Mouse (Mus musculus): Measurements from ENCODE around the gene Znrf2.
A peak's percentile ranks its signal among the peaks of the same experiment; 100 is the strongest.

Znrf2 gene

GRCm38 (mm10) chr6:54914977-54915376, 98.3 kb downstream of the Znrf2 start:
- no peak for DNase-seq (ENCODE audit: low read depth, low spot score)

DNA sequence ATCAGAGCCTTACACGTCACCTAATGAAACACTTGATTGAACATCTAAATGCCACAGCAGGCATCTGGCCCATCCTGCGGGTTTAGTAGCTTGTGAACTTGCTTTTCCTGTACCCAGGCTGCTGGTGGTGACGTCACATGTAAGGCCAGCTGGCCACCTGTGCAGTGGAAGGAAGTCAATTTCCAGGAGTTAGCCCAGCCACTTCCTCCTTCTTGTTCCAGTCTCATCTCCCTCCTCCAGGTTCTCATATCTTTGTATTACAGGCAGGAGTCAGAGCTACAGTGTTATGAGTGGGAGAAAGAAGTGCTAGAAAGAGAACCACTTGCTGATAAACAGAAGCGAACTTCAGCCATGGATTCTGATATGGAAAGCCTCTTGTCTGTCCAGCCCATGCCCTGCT, 99.4 kb downstream of the Znrf2 start:
- DNase-seq (ENCODE audit: low read depth, low spot score): no peak

GRCm38 (mm10) chr6:54916941-54917340, 100.2 kb downstream of the Znrf2 start:
- DNase-seq (ENCODE audit: low read depth, low spot score): no peak

DNA sequence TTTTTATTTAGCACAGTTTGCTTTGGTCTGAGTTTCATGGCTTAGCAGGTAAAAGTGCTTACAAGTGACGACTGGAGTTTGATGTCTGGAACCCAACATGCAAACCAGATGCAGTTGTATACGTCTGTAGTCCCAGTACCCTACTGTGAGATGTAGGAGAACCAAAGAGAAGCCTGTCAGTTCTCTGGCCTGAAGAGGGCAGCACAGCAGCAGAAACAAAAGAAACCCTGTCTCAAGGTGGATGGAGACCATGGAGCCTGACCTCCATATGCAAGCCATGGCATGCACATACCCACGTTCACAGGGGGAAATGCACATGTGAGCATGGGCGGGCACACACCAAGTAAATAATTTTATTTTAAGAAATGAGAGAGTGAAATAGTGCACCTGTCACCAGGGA, 100.8 kb downstream of the Znrf2 start:
- peak; percentile 46 for DNase-seq (ENCODE audit: low read depth, low spot score)

DNA sequence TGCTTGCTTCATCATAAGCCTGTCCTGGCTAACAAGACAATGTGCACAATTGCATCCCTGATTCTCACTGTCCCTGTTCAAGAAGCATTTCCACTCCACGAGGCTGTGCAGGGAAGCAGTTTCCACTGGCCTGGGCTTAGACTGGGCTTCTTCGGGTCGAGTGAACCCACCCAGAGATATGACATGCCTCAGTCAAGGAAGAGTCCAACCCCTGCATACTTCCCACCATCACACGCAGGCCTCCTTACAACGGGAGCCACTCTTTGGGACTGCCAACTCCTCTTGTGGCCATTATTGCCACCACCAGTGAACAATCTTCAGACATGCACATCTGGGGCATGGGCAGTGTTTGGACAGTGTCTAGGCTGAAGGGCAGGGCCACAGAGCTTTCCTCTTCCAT, 101.8 kb downstream of the Znrf2 start:
- no peak for DNase-seq (ENCODE audit: low read depth, low spot score)

DNA sequence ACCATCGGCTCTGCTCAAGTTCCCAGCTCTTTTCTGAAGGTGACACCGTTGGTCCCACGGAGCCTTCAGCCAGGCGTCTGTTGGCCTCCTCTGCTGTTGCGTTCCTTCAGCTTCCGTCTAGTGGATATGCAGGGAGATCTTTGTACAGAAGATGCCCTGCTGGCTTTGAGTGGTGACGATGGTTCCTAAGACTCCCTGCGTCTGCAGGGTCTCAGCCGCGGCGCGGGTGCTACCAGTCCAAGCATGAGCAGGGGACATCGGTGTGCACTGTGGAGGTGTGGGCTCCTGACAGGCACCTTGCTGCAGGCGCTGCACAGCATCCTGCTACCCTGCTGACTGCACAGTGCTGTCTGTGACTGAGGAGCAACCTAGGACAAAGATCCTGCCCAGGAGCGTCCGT, 107.8 kb downstream of the Znrf2 start:
- no peak for DNase-seq (ENCODE audit: low read depth, low spot score)

DNA sequence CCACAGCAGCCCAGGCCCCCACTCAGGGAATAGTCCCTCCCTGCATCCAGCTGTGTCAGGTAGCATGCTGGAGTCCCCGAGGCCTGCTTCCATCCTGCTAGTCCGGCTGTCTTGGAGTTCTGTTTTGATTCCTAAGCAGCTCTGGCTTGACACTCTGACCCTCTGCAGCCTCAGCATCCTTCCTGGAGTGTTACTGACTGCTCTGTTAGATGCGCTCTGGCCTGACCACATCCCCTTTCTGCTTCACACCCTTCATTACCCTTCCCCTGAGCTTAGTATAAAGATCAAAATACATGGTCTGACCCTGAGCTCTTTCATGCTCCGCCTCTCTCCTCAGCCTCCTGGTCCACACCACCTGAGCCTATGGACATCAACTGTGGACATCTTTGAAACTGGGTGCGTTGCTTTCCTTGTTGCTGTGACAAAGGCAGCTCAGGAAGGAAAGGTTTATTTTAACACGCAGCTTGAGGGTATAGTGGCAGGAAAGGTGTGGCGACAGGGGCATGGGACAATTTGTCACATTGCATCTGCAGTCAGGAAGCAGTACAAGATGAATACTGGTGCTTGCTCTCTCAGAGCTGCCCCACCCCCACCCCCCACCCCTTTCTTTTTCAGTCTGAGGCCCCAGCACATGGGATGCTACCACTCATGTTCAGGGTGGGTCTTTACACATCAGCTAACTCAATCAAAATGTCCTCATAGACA, 109.2 kb downstream of the Znrf2 start:
- no peak for DNase-seq (ENCODE audit: low read depth, low spot score)

GRCm38 (mm10) chr6:54926899-54927298, 110.2 kb downstream of the Znrf2 start:
- no peak for DNase-seq (ENCODE audit: low read depth, low spot score)

DNA sequence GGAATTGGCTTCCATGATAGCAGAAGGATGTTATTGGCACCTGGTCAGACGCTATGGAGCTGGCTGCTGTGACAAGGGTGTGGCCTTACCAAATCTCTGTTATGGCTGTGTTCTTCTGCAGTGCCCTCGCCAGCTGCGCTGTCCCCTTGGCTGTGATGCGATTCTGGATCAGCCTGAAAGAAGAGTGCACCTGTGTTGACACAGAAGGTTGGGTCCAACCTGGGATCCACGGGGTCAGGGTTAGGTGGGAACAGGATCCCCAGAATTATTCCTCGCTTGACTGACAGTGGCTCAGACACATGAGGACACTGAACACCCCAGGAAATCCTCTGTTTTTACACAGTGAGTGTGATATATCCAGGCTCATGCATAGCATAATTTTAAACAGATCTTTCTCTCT, 111.2 kb downstream of the Znrf2 start:
- no peak for DNase-seq (ENCODE audit: low read depth, low spot score)

GRCm38 (mm10) chr6:54931641-54932040, 114.9 kb downstream of the Znrf2 start:
- no peak for DNase-seq (ENCODE audit: low read depth, low spot score)

DNA sequence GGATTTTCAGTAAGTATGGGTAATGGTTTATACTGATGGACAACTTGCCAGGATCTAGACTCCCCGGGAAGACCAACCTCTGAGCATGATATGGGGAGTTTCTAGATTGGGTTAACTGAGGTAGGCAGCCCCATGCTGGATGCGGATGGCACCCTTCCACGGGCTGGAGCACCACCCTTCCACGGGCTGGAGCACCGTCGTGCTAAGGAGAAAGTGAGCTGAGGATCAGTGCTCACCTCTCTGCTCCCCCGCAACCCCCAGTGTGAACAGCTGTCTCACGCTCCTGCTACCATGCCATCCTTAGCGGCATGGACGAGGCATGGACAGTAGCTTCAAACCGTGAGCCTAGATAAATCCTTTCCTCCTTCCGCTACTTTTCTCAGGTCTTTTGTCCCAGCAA, 115.8 kb downstream of the Znrf2 start:
- no peak for DNase-seq (ENCODE audit: low read depth, low spot score)

GRCm38 (mm10) chr6:54933216-54933615, 116.5 kb downstream of the Znrf2 start:
- DNase-seq (ENCODE audit: low read depth, low spot score): no peak

DNA sequence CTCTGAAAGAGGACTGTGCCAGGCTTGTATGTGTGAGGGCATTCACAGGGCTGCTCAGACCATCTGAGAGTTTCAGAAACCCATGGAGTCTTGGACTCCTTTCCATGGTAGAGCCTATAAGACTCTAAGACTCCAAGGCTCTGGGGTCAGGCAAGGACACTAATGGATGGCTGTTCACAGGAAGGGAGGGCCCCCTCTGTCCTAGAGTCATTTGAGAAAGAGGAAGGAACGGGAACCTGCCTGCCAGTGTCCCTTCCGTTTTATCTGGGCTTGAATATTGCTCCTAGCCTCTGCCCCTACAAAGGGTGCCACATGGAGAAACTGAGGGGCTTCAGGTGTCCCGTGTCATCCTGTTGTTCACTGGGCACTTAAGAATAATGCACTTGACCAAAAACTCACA, 117.2 kb downstream of the Znrf2 start:
- DNase-seq (ENCODE audit: low read depth, low spot score): no peak

DNA sequence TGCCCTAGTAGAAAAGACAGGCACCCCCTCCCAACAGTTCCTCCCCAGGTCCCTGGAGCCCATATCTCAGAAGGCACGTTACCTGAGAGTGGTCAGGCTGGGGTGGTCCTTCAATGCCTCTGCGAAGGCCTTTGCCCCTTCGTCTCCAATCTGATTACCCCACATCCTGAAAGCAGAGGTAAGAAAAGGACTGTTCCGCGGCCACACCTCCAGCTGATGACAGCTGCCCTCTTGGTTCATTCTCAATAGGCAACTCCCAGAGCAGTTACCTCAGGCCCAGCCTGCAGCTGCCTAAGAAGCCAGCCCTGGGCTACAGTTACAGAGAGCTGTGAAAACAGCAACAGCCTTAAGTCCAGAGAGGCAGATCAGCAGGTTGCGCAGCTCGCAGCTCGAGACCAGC, 117.6 kb downstream of the Znrf2 start:
- DNase-seq (ENCODE audit: low read depth, low spot score): no peak

GRCm38 (mm10) chr6:54934930-54935329, 118.2 kb downstream of the Znrf2 start:
- no peak for DNase-seq (ENCODE audit: low read depth, low spot score)

- no peak for DNase-seq (ENCODE audit: low read depth, low spot score)
Measured at GRCm38 (mm10) chr6:54936496-54936895, 119.8 kb downstream of the Znrf2 start.

- DNase-seq (ENCODE audit: low read depth, low spot score): no peak
Measured at GRCm38 (mm10) chr6:54939631-54940030, 122.9 kb downstream of the Znrf2 start.

- no peak for DNase-seq (ENCODE audit: low read depth, low spot score)
Measured at GRCm38 (mm10) chr6:54940126-54940525, 123.4 kb downstream of the Znrf2 start.

DNA sequence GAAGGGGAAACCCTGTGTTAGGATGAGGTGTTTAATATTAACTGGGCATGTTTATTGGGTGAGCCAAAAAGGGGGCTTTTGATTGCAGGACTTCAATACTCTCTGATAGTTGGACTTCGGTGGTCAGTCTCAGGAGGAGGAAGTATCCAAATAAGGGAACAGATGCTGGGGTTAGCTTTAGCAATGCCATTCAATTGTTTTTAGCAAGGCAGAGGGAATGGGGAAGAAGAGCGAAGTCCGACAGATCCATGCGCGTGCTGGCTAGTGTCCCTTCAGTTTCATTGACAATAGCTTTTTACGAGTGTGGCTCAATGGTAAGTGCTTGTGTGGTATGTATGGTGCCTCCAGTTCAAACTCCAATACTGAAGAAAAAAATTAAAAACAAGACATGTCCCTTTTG, 124.4 kb downstream of the Znrf2 start:
- DNase-seq (ENCODE audit: low read depth, low spot score): no peak

Data from forelimb bud, embryonic 11.5 days (tissue).